Mouse (Mus musculus): ENCODE data around the gene Akr1b8.
A peak's percentile ranks its signal among the peaks of the same experiment; 100 is the strongest.
"Not testable (repeated sequence)": the region's sequence is repeated elsewhere in the genome, so short reads cannot be mapped to it uniquely, and the experiment has no call there.

The Akr1b8 gene

DNA sequence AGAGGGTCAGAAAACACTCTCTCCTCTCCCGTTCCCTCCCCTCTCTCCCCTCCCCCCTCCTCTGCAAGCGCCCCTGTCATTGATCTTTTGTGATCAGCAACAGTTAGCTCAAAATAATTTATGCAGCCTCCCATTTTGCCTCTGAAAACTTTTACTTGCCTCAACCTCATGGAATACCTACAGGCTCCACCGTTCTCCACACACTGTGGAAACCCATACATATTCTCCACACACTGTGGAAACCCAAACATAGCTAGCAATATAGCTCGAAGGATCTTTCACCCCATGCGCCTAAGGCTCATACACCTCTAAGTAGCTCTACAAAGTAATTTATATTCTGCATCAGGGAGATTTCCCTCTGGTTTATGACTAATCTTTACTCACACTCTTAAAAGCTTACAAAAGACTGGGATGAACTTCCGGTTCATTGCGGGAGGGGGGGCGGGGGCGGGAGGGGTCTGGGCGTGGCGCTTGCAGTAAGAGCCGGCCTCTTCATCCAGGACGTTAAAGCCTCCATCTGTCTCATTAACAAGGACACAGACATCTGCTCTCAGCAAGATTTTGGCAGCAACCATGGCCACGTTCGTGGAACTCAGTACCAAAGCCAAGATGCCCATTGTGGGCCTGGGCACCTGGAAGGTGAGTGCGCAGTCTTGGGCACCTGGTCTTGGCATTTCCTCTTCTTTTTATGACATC is at the start of gene Akr1b8:
Akr1b8 (plus strand) TSS at position 462 of the 696 bp plus-strand sequence.
- DNase-seq (ENCODE audit: inconsistent ontology term) = peak; percentile 45

DNA sequence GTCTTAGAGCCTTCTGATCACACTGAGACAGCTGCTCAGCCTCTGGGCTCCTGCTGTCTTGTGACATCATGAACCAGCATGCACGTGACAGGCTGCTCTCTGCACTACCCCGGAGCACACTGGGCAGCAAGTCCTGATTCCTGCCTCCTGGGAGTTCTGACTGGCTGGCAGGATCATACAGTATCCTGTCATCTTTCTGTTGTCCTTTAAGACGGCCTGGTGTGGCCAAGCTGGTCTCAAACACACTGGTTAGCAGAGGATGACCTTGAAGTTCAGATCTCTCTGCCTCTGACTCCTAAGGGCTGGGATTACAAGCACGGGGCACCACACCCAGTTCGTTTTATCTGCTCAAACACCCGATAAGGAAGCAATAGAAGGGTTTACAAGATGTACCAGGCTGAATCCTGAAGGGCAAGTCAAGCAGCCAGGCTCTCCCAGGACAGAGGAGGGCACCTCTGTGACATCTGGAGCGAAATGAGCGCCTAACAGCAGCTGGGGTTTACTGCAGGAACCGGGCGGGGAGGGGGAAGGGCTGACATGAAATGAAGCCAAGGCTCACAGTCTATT is 49.2 kb upstream of the Akr1b8 start:
- no peak for DNase-seq (ENCODE audit: inconsistent ontology term)

DNA sequence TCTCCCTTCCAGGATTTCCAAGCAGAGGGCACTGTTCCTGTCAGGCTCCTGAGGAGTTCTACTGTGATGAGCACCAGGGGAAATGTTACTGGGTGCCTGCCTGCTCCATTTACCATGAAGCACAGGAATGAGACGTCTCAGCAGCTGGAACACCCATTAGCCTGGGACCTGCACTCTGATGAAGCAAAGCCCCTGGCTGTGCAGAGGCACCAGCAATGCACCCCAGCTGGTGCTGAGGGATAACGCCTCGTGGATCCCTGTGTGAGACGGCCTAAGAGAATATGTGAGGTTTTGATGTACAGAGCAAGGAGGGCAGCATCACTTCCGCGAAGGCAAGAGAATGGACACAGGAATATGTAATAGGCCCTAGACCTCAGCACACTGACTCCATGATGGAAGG is 47.1 kb upstream of the Akr1b8 start:
- DNase-seq (ENCODE audit: inconsistent ontology term) = no peak

DNA sequence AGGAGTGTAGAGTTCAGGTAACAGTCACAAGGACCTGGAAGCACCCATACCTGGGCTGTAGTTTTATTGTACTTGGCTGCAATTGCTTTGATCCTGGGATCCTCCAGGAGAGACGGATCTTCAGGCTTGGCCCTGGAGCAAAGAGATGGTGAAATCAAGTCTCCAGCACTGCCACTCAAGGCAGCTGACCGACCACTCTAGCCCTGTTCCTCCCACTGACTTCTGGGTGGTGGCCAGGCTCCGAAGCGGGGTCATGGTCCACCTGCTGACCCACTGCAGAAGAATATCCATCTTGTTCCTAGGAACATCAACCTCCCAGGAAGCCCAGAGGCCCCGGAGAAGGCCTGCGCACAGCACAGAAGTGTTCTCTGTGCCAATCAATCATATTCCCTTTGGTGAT is 44.4 kb upstream of the Akr1b8 start:
- no peak for DNase-seq (ENCODE audit: inconsistent ontology term)

DNA sequence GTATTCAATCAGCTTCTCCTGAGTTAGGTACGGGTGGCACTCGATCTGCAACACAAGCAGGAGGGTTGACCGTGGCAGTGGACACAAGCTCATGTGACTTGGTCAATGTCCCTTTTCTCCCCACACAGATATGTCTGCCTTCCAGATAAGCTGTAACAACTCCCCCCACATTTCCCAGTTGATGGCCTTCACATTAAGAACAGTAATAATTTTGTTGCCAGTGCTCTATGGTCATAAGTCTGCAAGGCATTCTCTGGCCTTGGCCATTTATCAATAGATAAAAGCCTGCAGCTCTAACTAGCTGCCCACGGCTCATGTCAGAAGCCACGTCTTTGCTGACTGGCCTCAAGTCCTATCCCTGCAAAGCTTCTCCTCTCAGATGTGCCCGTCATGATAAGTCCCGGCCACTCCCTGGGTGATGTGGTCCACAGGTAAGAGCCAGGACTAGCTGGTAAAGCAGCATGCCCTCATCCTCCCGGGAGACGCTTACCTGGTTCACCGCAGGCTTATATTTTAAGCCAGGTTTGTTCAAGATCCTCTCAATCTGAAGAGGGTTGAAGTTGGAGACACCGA is 43.8 kb upstream of the Akr1b8 start:
- no peak for DNase-seq (ENCODE audit: inconsistent ontology term)

DNA sequence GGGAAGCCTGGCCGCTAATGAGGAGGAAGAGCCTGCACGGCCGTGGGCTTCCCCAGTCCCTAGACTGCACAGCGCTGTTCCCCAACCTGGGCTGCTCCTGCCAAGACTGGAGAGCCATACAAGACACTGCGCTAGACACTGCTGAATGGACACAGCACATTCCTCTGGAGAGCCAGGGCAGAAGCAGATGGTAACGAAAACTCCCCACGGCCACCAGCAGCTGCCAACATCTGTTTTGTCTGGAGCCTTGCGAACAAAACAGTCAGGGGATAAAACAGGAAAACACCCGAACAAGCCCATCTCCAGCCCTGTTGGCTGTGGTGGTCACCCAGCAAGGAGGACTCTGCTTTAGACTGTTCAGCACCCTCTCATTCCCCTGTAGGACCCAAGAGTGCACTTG is 40.5 kb upstream of the Akr1b8 start:
- DNase-seq (ENCODE audit: inconsistent ontology term) = no peak

DNA sequence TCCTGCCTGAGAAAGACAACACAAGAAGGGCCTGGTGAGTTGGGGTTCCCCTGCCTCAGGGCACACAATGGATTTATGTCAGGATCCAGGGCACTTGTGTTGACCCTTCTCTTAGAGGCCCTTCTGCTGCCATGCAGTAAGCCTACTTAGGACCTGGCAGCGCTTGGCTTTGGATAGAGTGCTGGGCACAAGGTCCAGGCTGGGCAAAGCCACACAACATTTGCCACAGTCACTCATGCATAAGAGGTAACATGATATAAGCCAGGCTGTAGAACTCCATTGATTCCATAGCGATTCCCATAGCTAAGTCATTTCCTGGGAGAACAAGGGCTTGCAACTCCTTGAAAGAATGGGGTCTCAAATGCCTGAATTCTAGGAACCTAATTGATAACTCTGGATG is 40.0 kb upstream of the Akr1b8 start:
- DNase-seq (ENCODE audit: inconsistent ontology term) = no peak

DNA sequence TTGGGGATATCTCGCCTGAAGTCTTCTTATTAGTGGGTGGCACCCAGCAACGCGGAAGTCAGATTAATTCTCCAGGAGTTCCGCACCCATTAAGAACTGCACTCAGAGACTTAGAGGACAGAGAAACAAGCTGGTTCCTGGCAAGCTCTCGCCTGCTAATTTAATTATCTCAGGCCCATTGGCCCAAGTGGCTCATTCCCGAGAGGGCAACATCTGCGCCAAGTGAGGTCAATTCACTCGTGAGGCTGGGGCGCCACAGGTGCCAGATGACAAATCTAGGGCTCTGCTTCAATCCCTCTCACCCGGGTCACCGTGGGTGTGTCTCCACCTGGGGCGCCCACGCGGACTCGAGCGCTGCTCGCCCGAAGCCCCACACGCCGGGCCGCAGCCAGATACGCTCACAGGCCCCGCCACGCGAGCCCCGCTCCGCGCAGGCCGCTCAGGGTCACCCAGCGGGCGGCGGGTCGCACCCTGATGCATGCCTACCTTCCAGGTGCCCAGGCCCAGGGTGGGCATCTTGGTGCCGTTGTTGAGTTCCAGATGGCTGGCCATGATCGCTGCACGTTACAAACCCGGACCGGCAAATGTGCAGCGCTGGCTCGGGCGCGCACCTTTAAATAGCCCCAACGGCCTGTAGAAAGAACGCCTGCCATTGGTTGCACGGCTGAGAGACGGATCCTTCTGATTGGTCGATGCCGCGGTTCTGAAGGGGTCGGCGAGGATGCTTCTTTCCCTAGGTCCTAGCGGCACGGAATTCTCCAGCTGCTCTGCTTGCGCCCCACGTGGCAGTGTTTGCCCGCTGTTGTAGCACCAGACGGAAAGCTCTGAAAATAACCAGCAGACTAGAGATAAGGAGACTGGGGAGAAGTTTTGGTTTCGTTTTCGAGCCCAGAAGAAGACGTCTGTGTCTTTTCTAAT is 36.8 kb upstream of the Akr1b8 start, which contains the start of gene Akr1b3:
Akr1b3 (minus strand) TSS at position 625 of the 918 bp plus-strand sequence.
- peak; percentile 95 for DNase-seq (ENCODE audit: inconsistent ontology term)

DNA sequence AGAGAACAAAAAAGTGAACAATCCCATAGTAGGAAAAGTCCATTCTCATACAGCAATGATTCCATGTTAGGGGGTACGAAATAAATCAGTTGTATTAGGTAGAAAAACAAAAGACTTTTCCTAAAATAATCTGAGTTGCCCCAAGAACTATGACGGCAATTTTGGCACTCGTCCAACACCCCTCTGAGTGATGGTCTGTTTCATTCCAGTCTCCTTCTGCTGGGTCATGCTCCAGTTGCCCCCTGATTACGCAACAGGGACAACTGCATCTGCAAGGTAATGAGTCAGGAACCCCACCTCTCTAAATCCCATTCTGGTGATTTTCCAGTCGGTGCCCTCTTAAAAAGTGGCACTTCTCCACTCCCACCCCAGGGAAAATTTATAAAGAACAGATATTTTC is 35.7 kb upstream of the Akr1b8 start:
- DNase-seq (ENCODE audit: inconsistent ontology term) = peak; percentile 57

DNA sequence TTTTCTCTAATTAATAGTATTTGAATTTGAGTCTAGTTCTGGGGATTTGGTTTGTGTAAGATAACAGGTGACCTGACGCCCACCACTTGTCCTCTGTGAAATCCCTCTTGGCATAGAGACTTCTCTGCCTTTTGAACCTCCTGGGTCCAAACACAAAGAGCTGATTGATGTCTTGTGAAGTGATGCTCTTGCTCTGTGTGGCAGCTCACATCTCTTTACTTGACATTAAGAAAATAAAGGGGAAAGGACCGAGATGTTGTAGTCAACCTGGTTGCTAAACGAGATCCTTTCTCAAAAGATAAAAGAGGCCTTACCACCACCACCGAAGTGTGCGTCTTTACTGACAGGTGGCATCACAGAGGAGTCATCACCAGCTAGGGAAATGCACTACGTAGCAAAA is 35.3 kb upstream of the Akr1b8 start:
- no peak for DNase-seq (ENCODE audit: inconsistent ontology term)

DNA sequence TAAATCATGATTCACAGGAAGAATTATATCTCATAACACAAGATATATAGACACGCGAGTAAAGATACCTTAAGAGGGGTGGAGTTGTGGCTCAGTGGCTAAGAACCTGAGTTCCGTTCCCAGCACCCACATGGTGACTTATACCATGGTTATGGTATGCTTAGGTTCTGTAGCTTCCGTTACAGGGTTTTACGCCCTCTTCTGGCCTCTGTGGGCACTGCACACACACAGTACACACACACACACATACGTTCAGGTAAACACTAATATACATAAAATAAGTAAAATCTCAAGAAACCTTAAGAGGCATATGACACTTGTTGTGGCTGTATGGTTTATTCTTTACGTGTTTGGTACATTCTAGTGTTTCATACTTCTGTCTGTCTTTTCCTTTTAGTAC is 31.8 kb upstream of the Akr1b8 start:
- no peak for DNase-seq (ENCODE audit: inconsistent ontology term)

DNA sequence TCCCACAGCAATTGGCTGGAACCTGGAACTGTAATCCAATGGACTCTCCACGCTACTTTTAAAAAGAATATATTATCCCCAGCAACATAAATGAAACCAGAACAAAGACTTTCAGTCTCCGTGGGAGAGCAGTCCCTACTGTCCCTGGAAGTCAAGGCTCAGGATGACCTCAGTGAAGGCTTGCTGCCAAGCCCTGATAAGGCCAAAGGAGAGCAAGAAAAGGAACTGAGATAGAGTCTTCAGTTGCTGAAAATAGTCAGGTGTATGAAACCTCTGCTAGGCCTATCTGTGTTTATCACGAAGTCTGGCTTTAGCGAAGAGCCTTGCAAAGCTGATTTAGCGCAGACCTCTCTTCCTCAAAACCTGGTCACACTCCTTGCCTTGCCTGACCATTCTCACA is 22.5 kb upstream of the Akr1b8 start:
- no peak for DNase-seq (ENCODE audit: inconsistent ontology term)

DNA sequence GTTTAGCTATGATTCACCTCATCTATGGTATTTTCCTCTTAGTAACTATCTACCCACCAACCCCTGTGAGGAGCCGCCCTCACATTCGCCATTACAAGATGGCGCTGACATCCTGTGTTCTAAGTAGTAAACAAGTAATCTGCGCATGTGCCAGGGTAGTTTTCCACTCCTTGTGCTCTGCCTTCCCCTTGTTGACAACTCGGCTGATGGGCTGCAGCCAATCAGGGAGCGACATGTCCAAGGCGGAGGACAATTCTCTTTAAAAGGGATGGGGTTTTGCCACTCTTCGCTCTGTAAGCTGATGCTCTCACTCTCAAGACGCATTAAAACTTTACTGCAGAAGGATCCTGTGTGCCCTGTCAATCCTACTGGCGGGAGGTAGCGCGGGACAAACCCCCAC is 22.1 kb upstream of the Akr1b8 start:
- not testable (repeated sequence) for DNase-seq (ENCODE audit: inconsistent ontology term)

DNA sequence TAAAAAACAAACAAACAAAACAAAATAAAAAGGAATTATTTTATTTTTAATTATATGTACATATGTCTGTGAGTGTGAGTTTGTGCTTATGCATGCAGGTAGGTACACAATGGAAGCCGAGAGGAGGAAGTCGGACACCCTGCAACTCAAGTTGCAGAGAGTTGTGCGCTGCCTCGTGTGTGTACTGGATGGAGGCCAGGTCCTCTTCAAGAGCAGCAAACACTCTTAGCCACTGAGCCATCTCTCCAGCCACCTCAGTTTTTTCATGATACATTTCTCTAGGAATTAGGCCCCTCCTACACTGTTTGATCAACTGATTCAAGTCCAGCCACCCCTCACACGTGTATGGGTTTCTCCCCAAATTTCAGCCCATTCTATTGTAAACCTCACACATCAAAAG is 19.2 kb upstream of the Akr1b8 start:
- DNase-seq (ENCODE audit: inconsistent ontology term) = no peak

DNA sequence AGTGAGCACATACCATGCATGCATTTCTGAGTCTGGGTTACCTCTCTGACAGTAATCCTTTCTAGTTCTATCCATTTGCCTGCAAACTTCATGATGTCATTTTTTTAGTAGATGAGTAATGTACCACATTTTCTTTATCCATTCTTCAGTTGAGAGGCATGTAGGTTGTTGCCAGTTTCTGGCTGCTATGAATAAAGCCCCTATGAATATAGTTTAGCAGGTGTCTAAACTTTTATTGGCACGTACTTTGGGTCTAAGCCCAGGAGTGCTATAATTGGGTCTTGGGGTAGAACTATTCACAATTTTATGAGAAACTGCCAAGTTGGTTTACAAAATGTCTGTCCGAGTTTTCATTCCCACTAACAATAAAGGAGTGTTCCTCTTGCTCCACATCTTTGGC is 16.1 kb upstream of the Akr1b8 start:
- DNase-seq (ENCODE audit: inconsistent ontology term) = peak; percentile 42

DNA sequence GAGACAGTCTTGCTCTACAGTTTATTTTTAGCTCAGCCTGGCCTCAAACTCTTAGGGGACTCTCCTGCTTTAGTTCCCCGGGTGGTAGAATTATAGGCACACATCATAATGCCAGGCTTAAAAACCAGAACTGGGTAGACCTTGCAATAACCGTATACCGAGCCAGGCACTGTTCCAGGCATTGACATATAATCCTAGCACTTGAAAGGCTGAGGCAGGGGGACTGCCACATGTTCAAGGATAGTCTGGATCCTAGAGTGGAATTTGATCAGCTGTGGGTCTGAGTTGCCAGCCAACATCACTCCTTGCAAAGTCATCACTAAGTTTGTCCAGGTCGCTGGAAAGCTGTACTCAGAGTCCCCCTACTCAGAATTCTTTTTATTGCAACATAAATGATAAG is 11.9 kb upstream of the Akr1b8 start:
- DNase-seq (ENCODE audit: inconsistent ontology term) = no peak

DNA sequence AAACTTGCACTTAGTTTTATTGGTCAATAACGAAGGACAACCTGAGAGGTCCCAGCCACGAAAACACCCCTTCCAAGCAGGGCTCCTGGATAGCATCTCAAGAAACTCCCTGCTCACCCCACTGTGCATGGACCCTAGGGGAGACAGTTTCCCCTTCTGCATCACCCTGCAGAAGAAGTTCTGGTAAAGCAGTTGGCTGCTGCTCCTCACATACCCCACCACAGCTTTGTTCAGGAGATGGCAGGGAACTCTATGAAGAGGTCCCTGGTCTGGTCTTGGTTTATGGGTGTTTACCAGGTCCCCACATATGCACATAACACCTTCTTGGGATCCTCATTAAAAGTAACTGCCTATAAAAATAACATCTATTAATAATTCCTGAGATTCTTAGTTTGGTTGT is 11.4 kb upstream of the Akr1b8 start:
- no peak for DNase-seq (ENCODE audit: inconsistent ontology term)

DNA sequence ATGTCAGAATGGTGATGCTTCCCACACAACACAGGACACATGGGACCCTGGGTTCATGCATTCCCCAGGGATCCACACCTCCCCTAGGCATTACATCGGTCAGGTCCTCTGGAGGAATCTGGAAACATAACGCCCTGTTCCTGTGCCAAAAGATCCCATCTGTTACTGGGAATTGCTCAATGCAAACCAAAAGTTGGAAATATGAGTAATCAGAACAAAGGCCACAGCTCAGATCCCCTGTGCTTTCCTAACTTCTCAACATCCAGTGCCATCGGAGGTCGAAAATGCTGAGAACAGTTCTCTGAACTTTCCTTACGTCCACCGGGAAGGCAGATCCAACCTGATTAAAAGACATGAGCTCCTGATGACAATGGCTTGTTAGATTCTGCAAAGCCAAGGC is 10.5 kb upstream of the Akr1b8 start:
- DNase-seq (ENCODE audit: inconsistent ontology term) = no peak

DNA sequence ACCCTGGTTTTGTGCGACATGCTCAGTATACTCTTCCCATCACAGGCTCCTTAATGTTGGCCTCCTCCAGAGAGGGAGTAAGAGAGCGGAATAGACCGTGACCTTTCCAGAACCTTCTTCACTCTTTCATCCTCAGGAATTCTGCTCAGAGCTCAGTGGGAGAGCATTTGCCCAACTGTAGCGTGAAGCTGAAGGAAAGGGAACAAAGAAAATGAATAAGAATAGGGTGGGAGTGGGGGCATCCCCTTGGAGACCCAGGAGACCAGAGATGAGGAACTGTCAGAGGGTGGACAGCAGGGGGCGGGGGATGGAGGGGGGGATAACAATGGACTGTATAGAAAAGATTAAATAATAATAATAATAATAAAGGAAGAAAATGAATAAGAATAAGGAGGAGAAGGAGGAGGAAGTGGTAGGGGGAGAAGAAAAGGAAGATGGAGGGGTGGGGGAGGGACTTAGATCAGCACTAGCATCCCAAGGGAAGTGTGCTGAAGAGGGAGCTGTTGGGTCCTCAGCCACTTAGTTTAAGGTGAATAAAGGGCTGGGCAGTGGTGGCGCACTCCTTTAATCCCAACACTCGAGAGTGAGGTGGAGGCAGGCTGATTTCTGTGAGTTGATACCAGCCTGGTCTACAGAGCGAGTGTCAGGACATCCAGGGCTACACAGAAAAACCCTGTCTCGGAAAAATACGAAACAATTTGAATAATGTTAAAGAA is 9.6 kb upstream of the Akr1b8 start:
- no peak for DNase-seq (ENCODE audit: inconsistent ontology term)

DNA sequence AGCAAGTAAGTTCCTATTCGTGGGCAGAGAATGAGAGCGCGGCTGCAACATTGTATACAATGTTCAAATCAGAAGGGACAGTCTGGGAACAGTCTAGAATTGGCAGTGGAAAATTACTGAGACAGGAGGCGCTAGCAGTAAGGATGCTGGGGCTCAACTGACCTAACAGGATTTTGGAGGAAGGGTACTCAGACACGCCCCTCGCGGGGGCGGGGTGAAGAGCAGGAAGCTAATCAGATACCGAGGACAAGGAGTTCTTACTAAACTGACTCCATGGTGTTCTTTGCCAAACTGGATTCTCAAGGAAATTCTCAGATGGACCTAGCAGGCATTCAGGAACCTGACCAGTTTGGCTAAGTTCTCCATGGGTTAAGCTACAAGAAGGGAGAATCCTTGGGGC is 9.0 kb upstream of the Akr1b8 start:
- no peak for DNase-seq (ENCODE audit: inconsistent ontology term)

DNA sequence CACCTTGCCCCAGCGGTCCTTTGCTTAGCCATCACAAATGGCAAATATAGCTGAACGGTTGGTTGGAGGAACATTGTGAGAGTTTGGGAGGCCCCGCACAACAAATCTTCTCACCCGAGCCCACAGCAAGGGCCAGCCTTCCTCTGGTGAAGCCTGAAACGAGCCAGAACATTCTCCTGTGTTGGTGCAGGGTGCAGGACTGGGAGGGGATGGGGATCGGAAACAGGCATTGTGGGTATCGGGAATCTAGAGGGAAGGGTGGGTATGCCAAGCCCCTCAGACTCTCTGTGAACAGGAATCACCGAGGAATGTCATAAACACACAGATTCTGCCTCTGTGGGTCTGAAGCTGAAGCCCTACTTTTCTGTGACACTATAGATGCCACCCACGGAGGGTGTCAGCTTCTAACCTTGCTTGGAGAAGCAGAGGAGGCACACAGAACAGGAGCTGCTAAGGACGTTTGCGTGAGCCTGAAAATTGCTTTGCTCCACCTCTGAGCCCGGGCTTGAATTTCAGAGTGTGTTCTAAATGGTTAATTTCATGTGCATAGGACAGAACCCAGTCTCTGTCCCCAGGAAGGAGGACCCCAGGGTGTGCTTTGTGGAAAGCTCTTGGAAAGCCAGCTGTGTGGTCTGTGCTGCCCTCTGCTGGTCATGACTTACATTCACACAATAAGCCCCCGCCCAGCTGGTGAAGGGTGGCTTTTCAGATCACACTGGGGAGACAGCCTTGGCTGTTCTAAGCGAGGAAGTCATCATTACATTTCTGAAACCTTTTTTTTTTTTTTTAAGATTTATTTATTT is 7.6 kb upstream of the Akr1b8 start:
- peak; percentile 58 for DNase-seq (ENCODE audit: inconsistent ontology term)
